Mouse (Mus musculus): ENCODE results near the gene Rpl35.

DNA sequence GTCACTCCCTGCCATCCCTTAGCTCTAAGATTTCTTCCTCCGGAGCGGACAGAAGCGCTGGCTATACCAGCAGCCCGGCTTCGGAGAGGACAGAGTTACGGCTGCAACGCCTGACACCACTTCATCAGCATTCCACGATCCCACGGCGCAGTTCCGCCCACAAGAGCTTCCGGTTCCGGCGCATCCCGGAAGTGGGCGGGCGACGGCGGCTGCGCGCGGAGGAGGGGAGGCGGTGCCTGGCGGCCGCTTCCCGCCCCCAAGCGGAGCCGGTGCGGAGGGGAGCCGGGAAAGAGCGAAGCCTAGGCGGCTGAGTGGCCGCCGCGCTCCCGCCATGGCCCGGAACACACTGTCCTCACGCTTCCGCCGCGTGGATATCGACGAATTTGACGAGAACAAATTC lies 2.4 kb upstream of the Rpl35 start:
- no peak for TF ChIP-seq ZC3H11A (IDR thresholded peaks at IDR 0.05; ENCODE audit: borderline replicate concordance, low read depth, low read length)
- TF ChIP-seq HCFC1 (IDR thresholded peaks at IDR 0.05; ENCODE audit: borderline replicate concordance, insufficient read depth, low read length), result peak; percentile 68
- TF ChIP-seq ZNF384 (IDR thresholded peaks at IDR 0.05; ENCODE audit: low read depth, low read length), result no peak
- TF ChIP-seq CHD2 (IDR thresholded peaks at IDR 0.05; ENCODE audit: low read depth, low read length), result no peak
- no peak for TF ChIP-seq MAFK (IDR thresholded peaks at IDR 0.05; ENCODE audit: insufficient read depth, low read depth, low read length)

All from ES-E14 (cell line).